Mouse (Mus musculus) intestine, postnatal 0 days (tissue): ENCODE results near the gene Omt2b. TPM values are rescaled to one million over a fixed set of nuclear protein-coding genes. Genes with fewer than 3 reads are reported as not detected.
A peak's percentile ranks its signal among the peaks of the same experiment; 100 is the strongest.
"Not testable (repeated sequence)": the region's sequence is repeated elsewhere in the genome, so short reads cannot be mapped to it uniquely, and the experiment has no call there.

ENCODE experiments used
- ATAC-seq: fragments of 200-750 bp; cut with Nextera tagmentation; 2 replicates; pipeline ENCODE4 v1.8.0; 2017; ENCODE audit warnings: mild to moderate bottlenecking, moderate TSS enrichment, moderate library complexity
- H3K27ac ChIP-seq: fragments of 300-500 bp; sonication (generic); 2 replicates; pipeline ENCODE4 v1.5.1; 2014; ENCODE audit warnings: mild to moderate bottlenecking, low read depth, low read length, moderate library complexity
- H3K27me3 ChIP-seq: fragments of 300-500 bp; sonication (generic); replicated peaks from 2 replicates; pipeline ENCODE4 v1.6.1; 2014; ENCODE audit warnings: low read length, mixed read lengths; ENCODE audit not compliant: control insufficient read depth, insufficient read depth
- H3K36me3 ChIP-seq: fragments of 300-500 bp; sonication (generic); 2 replicates; pipeline ENCODE4 v1.6.1; 2014; ENCODE audit warnings: mild to moderate bottlenecking, moderate library complexity; ENCODE audit not compliant: control insufficient read depth, insufficient read depth
- H3K4me1 ChIP-seq: fragments of 300-500 bp; sonication (generic); replicated peaks from 2 replicates; pipeline ENCODE4 v1.6.1; 2014; ENCODE audit warnings: antibody characterized with exemption, low read length, mixed read lengths; ENCODE audit not compliant: control insufficient read depth, insufficient read depth
- H3K4me2 ChIP-seq: fragments of 300-500 bp; sonication (generic); replicated peaks from 2 replicates; pipeline ENCODE4 v1.6.1; 2014; ENCODE audit warnings: low read depth, mild to moderate bottlenecking, moderate library complexity
- H3K4me3 ChIP-seq: fragments of 300-500 bp; sonication (generic); 2 replicates; pipeline ENCODE4 v1.5.1; 2014; ENCODE audit warnings: low read depth, low read length
- H3K9ac ChIP-seq: fragments of 300-500 bp; sonication (generic); 2 replicates; pipeline ENCODE4 v1.6.1; 2014; ENCODE audit warnings: mild to moderate bottlenecking, low read depth, low read length
- H3K9me3 ChIP-seq: fragments of 300-500 bp; sonication (generic); 2 replicates; pipeline ENCODE4 v1.6.1; 2016; ENCODE audit warnings: mixed run types; ENCODE audit not compliant: control insufficient read depth
- CTCF ChIP-seq: sonication (generic); IDR thresholded peaks from 2 replicates; pipeline ENCODE4 v1.5.1; 2016; ENCODE audit warnings: low read depth, mild to moderate bottlenecking, control low read depth, antibody characterized with exemption, moderate library complexity
- WGBS: fragments of 180-500 bp; shearing (Covaris S2); extraction: QIAGEN DNeasy Blood & Tissue Kit; methylation state at CpG from one replicate; pipeline ENCODE4 v1.1.7; 2014; 5-methylcytosine and 5-hydroxymethylcytosine counted together
- polyA plus RNA-seq: library from polyadenylated mRNA; unstranded; fragments of >200 nt; fragmentation: Nextera tagmentation; extraction: Ambion mirVana; gene quantifications from 2 replicates; pipeline ENCODE4 v1.2.1, GENCODE M21; 2015

The Omt2b gene
- polyA plus RNA-seq, 1 experiment from 2014 or later: not detected

DNA sequence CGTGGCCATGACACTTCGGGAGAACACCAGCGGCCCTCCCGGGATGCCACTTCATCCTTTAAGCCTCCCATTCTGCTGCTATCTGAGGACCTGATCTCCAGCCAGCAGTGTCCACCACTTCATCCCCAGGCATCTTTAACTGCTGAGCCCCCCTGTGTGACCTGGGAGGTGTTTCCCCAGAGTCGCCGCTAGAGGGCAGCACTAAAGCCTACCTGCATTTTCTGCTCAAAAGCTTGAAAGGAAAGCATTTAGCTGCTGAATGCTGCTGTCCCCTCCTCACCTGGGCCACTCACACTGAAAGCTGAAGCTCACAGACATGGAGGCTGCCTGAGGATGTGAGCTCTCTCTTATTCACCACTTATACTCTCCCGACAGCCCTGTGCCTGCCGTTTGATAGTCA, 12.9 kb downstream of the Omt2b start:
- H3K9ac ChIP-seq, ATAC-seq: not testable (repeated sequence)
- WGBS: 21% methylated on average over 8 of the region's 8 CpGs

GRCm38 (mm10) chr9:78342494-78342893, 15.1 kb downstream of the Omt2b start:
- H3K9ac ChIP-seq, H3K9me3 ChIP-seq, ATAC-seq, H3K36me3 ChIP-seq, H3K4me2 ChIP-seq, H3K4me1 ChIP-seq, H3K27me3 ChIP-seq, H3K27ac ChIP-seq, H3K4me3 ChIP-seq: not testable (repeated sequence)
- 91% methylated on average over 4 of the region's 4 CpGs for WGBS

More for the DNA sequence above, 12.9 kb downstream of the Omt2b start:
- H3K27ac ChIP-seq, H3K27me3 ChIP-seq, H3K4me3 ChIP-seq, H3K9me3 ChIP-seq, H3K4me1 ChIP-seq, H3K36me3 ChIP-seq, H3K4me2 ChIP-seq: not testable (repeated sequence)
- TF ChIP-seq CTCF: peak; percentile 83

GRCm38 (mm10) chr9:78343055-78343454, 15.7 kb downstream of the Omt2b start:
- H3K9me3 ChIP-seq, H3K9ac ChIP-seq, H3K4me2 ChIP-seq, H3K27me3 ChIP-seq, H3K36me3 ChIP-seq, H3K4me3 ChIP-seq, ATAC-seq, H3K4me1 ChIP-seq, H3K27ac ChIP-seq: not testable (repeated sequence)
- 85% methylated on average over 9 of the region's 9 CpGs for WGBS

- H3K4me2 ChIP-seq, H3K4me3 ChIP-seq, ATAC-seq, H3K36me3 ChIP-seq, H3K9ac ChIP-seq, H3K27ac ChIP-seq, H3K27me3 ChIP-seq, H3K9me3 ChIP-seq, H3K4me1 ChIP-seq: not testable (repeated sequence)
- 50% methylated on average over 3 of the region's 4 CpGs for WGBS
These were observed 17.8 kb downstream of the Omt2b start for GRCm38 (mm10) chr9:78345235-78345634.

DNA sequence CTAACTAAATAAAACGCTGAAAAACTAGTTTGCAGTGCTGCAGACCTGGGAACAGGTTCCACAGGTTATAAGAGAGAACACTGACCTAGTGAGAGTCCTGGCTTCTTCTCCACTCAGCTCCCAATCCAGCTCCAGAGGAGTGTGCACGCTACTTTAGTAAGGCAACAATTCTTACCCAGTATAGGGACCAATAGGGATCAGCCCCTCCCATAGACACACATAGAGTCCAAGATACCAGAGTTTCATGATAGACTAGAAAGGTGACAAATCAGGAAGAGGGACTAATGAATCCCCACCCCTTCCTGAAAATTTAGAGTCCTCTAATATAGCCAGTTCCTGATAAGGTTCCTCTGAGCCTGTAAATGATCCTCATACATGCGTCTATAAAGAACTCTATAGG, 19.6 kb downstream of the Omt2b start:
- peak overlapping the region; percentile 27; the same call in 1 of the 2 replicates for H3K4me2 ChIP-seq
- no peak overlapping the region for H3K27ac ChIP-seq
- H3K36me3 ChIP-seq: no peaks in the 10 kb centered on the region
- WGBS: 39% methylated on average over 3 of the region's 3 CpGs
- no peak for TF ChIP-seq CTCF
- peak; percentile 52 for ATAC-seq
- no peak overlapping the region for H3K9ac ChIP-seq
- no peaks in the 10 kb centered on the region for H3K27me3 ChIP-seq
- no peak overlapping the region for H3K4me3 ChIP-seq
- no peaks in the 10 kb centered on the region for H3K9me3 ChIP-seq
- no peaks in the 10 kb centered on the region for H3K4me1 ChIP-seq

DNA sequence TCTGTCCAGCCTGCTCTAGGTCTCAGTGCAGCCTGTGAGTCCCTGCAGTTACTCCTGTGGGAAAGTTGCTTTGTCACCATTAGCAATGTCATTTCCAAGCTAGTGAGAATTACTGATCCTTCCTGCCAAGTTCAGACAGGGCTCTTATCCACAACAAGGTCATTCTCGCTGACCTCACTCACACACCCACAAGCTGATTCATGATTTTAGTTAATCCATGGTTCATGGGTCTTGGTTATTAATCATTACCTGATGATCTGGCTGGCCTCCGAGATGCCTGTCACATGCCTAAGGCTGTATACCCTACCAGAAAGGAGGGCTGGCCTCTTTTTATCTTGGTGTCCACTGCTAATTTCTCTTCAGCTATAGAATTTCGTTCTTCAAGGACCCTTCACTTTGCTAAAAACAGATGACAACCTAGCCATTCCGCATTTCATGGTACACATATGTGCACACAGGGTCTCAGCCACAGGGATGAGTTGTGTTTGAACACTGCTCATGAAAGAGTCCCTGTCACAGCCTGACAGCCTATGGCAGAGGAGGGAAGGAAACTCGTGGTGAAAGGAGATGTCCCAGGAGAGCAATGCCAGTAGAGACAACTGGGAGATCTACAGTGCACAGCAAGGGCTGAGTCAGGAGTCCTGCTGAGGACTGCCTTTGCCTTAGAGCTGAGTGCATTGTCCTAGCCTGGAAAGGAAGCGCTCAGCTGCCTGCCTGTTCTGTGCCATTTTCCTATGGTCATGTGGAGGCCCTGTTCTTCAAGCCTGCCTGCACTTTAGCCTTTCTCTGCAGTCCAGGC, 21.0 kb downstream of the Omt2b start:
- not testable (repeated sequence) for H3K4me1 ChIP-seq, H3K9me3 ChIP-seq, H3K4me3 ChIP-seq, H3K36me3 ChIP-seq, H3K27me3 ChIP-seq, H3K9ac ChIP-seq, H3K4me2 ChIP-seq
- peak; percentile 85 for ATAC-seq
- 46% methylated on average over 6 of the region's 6 CpGs for WGBS
- peak overlapping the region; percentile 75 for H3K27ac ChIP-seq

- H3K4me3 ChIP-seq, H3K9me3 ChIP-seq, H3K27me3 ChIP-seq, H3K36me3 ChIP-seq, H3K4me1 ChIP-seq, H3K9ac ChIP-seq, H3K4me2 ChIP-seq, ATAC-seq: not testable (repeated sequence)
- 77% methylated on average over 3 of the region's 3 CpGs for WGBS
- H3K27ac ChIP-seq: peak overlapping the region; percentile 75; the same call in 1 of the 2 replicates
These were observed 21.8 kb downstream of the Omt2b start for GRCm38 (mm10) chr9:78349141-78349540.

DNA sequence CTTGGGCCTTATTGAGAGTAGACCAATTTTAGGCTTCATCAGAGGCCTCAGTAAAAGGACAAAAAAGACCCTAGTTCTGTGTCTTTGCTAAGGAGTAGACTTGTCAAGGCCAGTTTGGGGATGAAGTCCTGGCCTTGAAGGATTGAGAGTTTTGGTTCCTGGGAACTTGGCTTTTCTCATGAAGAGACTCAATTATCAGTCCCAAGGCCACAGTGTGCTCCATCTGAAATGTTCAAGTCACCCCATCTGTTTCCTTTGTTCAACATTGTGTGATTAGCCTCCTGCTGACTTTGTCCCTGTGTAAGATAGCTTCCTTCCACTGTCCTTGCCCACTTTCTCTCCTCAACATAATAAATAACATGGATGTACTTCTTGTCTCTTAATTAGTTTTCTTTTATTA, 22.6 kb downstream of the Omt2b start:
- H3K9me3 ChIP-seq, H3K4me3 ChIP-seq, ATAC-seq, H3K36me3 ChIP-seq, H3K9ac ChIP-seq, H3K27ac ChIP-seq, H3K4me1 ChIP-seq, H3K4me2 ChIP-seq, H3K27me3 ChIP-seq: not testable (repeated sequence)
